16 mouse cellular contexts compared by ENCODE assay signal in genomic region chr10:107115930-107116642, GRCm38 (mm10). TPM values are rescaled to one million over a fixed set of nuclear protein-coding genes. Genes with fewer than 3 reads are reported as not detected.
DNase-seq lines count a peak whose midpoint lies in the region; ATAC-seq and TF ChIP-seq lines count a peak whose summit lies in the region.
"Had no signal": no experiment of that assay in that cellular context is flagged by ENCODE, and none has a peak within 500 bp of the region (broad histone marks: within the 10 kb centered on the region; RNA-seq: fewer than 3 reads in every experiment).

No protein-coding gene starts in this region.

- no peak overlapping the region for H3K4me2 ChIP-seq in forebrain, embryonic 16.5 days (ENCODE audit: low read length)
- H3K4me2 ChIP-seq: embryonic facial prominence, embryonic 15.5 days; heart, embryonic 11.5 days; hindbrain, embryonic 15.5 days had no signal

- peak; percentile 73 for ATAC-seq in forebrain, embryonic 16.5 days
- ATAC-seq: liver, postnatal 0 days had no signal

- WGBS in liver, adult 2 months: 38% methylated on average over 1 of the region's 1 CpGs
- WGBS in forebrain, embryonic 16.5 days: 6% methylated on average over 1 of the region's 1 CpGs

- DNase-seq in heart, adult 8-10 months (ENCODE audit: low spot score): peak; percentile 11
- DNase-seq in heart, postnatal 4 days: no peak
- peak; percentile 86 for DNase-seq in liver, adult 2 months (ENCODE audit: extremely low read depth, low read depth, low spot score)
- no peak for DNase-seq in liver
- peak; percentile 67 for DNase-seq in brain, adult 2 months (ENCODE audit: low read depth, low spot score)
- DNase-seq in urinary bladder, adult 2 months (ENCODE audit: low spot score): no peak
- no peak for DNase-seq in layer of hippocampus, adult 11-12 months (ENCODE audit: low spot score)
- DNase-seq: cerebellum, postnatal 36 days; liver, postnatal 0 days; thymus, adult 18-20 months had no signal

- H3K27me3 ChIP-seq in liver, adult 2 months (ENCODE audit: control insufficient read depth, insufficient read depth, low read length): no peaks in the 10 kb centered on the region
- no peaks in the 10 kb centered on the region for H3K27me3 ChIP-seq in forebrain, embryonic 16.5 days (replicated peaks; ENCODE audit: control insufficient read depth, insufficient read depth, low read length)
- H3K27me3 ChIP-seq: CH12.LX; embryonic facial prominence, embryonic 15.5 days; hindbrain, embryonic 15.5 days had no signal

- TF ChIP-seq CTCF in liver, adult 2 months (IDR thresholded peaks at IDR 0.05; ENCODE audit: low read depth, low read length): no peak

- H3K36me3 ChIP-seq in liver, adult 2 months (ENCODE audit: control insufficient read depth, insufficient read depth, low read length): no peaks in the 10 kb centered on the region
- H3K36me3 ChIP-seq in forebrain, embryonic 16.5 days (ENCODE audit: control insufficient read depth, insufficient read depth): no peaks in the 10 kb centered on the region
- H3K36me3 ChIP-seq: embryonic facial prominence, embryonic 15.5 days; hindbrain, embryonic 15.5 days; midbrain, embryonic 10.5 days had no signal

- no peak for TF ChIP-seq POLR2A in liver, adult 2 months (IDR thresholded peaks at IDR 0.05; ENCODE audit: extremely low read depth, insufficient read depth, low read length)

- no peak overlapping the region for H3K4me3 ChIP-seq in liver, adult 2 months (ENCODE audit: insufficient read depth, low read depth, low read length)
- no peak overlapping the region for H3K4me3 ChIP-seq in forebrain, embryonic 16.5 days (replicated peaks; ENCODE audit: low read length)
- H3K4me3 ChIP-seq: embryonic facial prominence, embryonic 15.5 days; hindbrain, embryonic 15.5 days; midbrain, embryonic 10.5 days had no signal

- H3K4me1 ChIP-seq in liver, adult 2 months (ENCODE audit: control insufficient read depth, insufficient read depth, low read length): peaks cover 13% of the 10 kb centered on the region; the same call in 1 of the 2 replicates
- no peaks in the 10 kb centered on the region for H3K4me1 ChIP-seq in forebrain, embryonic 16.5 days (replicated peaks; ENCODE audit: control insufficient read depth, insufficient read depth, low read length)
- H3K4me1 ChIP-seq: embryonic facial prominence, embryonic 15.5 days; hindbrain, embryonic 15.5 days; midbrain, embryonic 10.5 days had no signal

- no peaks in the 10 kb centered on the region for H3K9me3 ChIP-seq in forebrain, embryonic 16.5 days (ENCODE audit: control insufficient read depth, low read length)
- H3K9me3 ChIP-seq: embryonic facial prominence, embryonic 15.5 days; hindbrain, embryonic 15.5 days; midbrain, embryonic 10.5 days had no signal

- H3K79me2 ChIP-seq in liver, adult 2 months (ENCODE audit: control insufficient read depth, insufficient read depth, low read length): peaks cover 2% of the 10 kb centered on the region; the same call in 1 of the 2 replicates

- no peak overlapping the region for H3K9ac ChIP-seq in liver, adult 2 months (ENCODE audit: low read depth, low read length)
- no peak overlapping the region for H3K9ac ChIP-seq in forebrain, embryonic 16.5 days (replicated peaks; ENCODE audit: low read depth, low read length)
- H3K9ac ChIP-seq: embryonic facial prominence, embryonic 15.5 days; hindbrain, embryonic 15.5 days; liver, postnatal 0 days had no signal

- H3K27ac ChIP-seq in liver, adult 2 months (replicated peaks; ENCODE audit: insufficient read depth, low read depth, low read length): no peak overlapping the region
- H3K27ac ChIP-seq in forebrain, embryonic 16.5 days (ENCODE audit: low read length): no peak overlapping the region
- H3K27ac ChIP-seq: embryonic facial prominence, embryonic 15.5 days; hindbrain, embryonic 15.5 days; midbrain, embryonic 10.5 days had no signal

RNA-seq across cellular contexts. Expression of gene Acss3, which starts 7.4 kb away (rescaled TPM):
- 1 to 10 TPM; 2.6 to 3.9 (median 2.8) TPM for total RNA-seq in heart, adult 8-10 months (2022)
- 1 to 10 TPM; 6.4 to 8.0 TPM for total RNA-seq in heart, postnatal 4 days (2021)
- 48.5 and 87.9 TPM in 2 replicates for total RNA-seq in liver, adult 2 months (2014; rRNA removed)
- polyA plus RNA-seq in liver, adult 2 months (2012; rRNA removed): 10.0 and 18.6 TPM in 2 replicates
- 0.39 and 0.52 TPM in 2 replicates for polyA plus RNA-seq in forebrain, embryonic 16.5 days (2015; fragmentation: Nextera tagmentation; extraction: Ambion mirVana)
- polyA plus RNA-seq in urinary bladder, adult 2 months (2012; rRNA removed): 5.5 and 5.6 TPM in 2 replicates
- total RNA-seq: CH12.LX had no signal

Comparison
In these comparisons a context has a peak if more than half of its experiments do, and no peak if none do; other contexts are left out.
1. DNase-seq: peak in heart, adult 8-10 months (single experiment), liver, adult 2 months (single experiment) and brain, adult 2 months (single experiment); none in heart, postnatal 4 days (single experiment), liver (single experiment), urinary bladder, adult 2 months (single experiment) and layer of hippocampus, adult 11-12 months (single experiment).